Mouse (Mus musculus): ENCODE results near the gene Celf6. TPM values are rescaled to one million over a fixed set of nuclear protein-coding genes. Genes with fewer than 3 reads are reported as not detected.

Celf6 gene
- not detected for total RNA-seq (2023)

GRCm38 (mm10) chr9:59577844-59578504, at the start of gene Celf6:
TSS of gene Celf6 (plus strand) at chr9:59577917.

GRCm38 (mm10) chr9:59539441-59540137, 38.1 kb upstream of the Celf6 start, which contains the start of the genes Hexa and Tmem202:
TSS of gene Hexa (plus strand) at chr9:59539540.
TSS of gene Tmem202 (minus strand) at chr9:59539847.

GRCm38 (mm10) chr9:59616622-59617306, 39.0 kb downstream of the Celf6 start, which contains the start of gene Parp6:
TSS of gene Parp6 (plus strand) at chr9:59617284.

GRCm38 (mm10) chr9:59655958-59656634, 78.4 kb downstream of the Celf6 start, which contains the start of gene Pkm:
TSS of gene Pkm (plus strand) at chr9:59656368.

Other genes starting within 250 kb of the Celf6 start
- gene Bbs4, start 224.4 kb upstream of the Celf6 start, total RNA-seq (2023): 1 to 10 TPM; 5.3 to 8.5 TPM
- 100 to 1,000 TPM; 140 to 145 TPM for gene Arih1, start 91.3 kb upstream of the Celf6 start, total RNA-seq (2023)
- gene Hexa, start 38.4 kb upstream of the Celf6 start, total RNA-seq (2023): 10 to 100 TPM; 60.0 to 60.5 TPM
- 1 to 10 TPM in 1 of 2 experiments, under 1 TPM in 1; 0.65 to 1.4 TPM for gene Tmem202, start 38.1 kb upstream of the Celf6 start, total RNA-seq (2023)
- gene Parp6, start 39.4 kb downstream of the Celf6 start, total RNA-seq (2023): 10 to 100 TPM; 69.7 to 76.7 TPM
- gene Pkm, start 78.5 kb downstream of the Celf6 start, total RNA-seq (2023): 100 to 1,000 TPM; 260 to 261 TPM
- gene Gramd2, start 102.2 kb downstream of the Celf6 start, total RNA-seq (2023): under 1 TPM in 1 of 2 experiments, not detected in 1; 0.36 TPM
- 1 to 10 TPM; 2.9 to 3.8 TPM for gene Senp8, start 172.8 kb downstream of the Celf6 start, total RNA-seq (2023)
- gene Myo9a, start 173.0 kb downstream of the Celf6 start, total RNA-seq (2023): 10 to 100 TPM; 16.7 to 21.8 TPM